Mouse (Mus musculus) G1E-ER4 (cell line): ENCODE results near the gene Csrp1. TPM values are rescaled to one million over a fixed set of nuclear protein-coding genes. Genes with fewer than 3 reads are reported as not detected.

Experiments
- GATA1 ChIP-seq: IDR thresholded peaks from one replicate; pipeline ENCODE4 v1.8.0; 2012; ENCODE audit warnings: low read length, inconsistent platforms
- polyA plus RNA-seq: library from polyadenylated mRNA; stranded (reverse); fragments of >175 nt; gene quantifications from 2 replicates; pipeline ENCODE4 v1.2.3, GENCODE M21; 2012

Gene Csrp1
- 0.17 and 0.29 TPM in 2 replicates for polyA plus RNA-seq

DNA sequence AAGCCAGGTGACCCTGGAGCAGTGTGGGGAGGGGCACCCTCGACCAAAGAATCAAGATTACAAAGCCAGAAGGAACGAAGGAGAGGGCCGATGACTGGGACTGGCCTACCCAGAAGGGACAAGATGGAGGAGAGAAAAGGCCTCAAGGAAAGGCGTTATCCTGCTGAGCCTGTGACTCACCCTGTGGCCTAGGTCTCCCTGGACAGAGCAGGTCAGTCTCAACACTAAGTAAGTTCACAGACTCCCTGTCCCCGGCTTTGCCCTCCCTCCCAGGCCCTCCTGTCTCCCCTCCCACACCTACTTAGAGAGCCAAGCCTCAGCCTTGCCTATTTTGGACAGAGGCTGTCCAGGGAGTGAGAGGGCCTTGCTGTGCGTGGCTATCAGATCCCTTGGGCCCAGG is at the start of gene Csrp1:
Gene Csrp1 (plus strand): TSS at position 79 of the 400 bp plus-strand sequence.
- no peak for TF ChIP-seq GATA1

DNA sequence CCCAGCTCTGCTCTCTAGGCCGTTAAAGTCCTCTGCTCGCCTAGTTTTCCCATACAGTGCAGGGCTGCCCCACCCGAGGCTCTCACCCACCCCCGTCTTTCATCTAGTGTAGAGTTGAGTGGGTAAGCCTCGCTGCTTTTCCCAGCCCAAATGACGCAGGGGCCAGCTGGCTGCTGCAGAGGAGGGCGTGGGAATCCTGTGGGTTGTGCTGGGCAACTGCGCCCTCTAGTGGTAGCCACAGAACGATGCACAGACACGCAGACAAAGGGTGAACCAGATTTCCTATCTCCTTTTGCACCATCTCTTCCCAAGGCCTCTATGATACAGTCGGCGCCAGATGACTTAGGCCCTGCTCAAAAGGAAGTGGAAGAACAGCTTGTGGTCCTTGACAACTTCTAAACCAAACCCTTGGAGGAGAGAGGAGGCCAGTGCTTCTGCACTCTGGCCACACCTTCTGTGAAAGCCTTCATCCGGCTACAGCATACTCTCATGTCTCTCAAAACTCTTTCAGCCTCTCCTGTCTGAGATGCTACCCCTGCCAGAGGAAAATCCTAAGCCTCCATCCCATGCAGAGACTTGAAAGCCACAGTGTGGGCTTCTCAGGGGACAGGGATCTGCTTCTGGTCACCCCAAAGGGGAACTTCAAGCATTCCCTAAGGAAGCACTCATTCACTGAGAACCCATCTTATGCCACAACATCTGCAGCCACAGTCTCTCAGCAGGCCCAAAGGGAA is 49.3 kb upstream of the Csrp1 start:
- TF ChIP-seq GATA1: no peak

DNA sequence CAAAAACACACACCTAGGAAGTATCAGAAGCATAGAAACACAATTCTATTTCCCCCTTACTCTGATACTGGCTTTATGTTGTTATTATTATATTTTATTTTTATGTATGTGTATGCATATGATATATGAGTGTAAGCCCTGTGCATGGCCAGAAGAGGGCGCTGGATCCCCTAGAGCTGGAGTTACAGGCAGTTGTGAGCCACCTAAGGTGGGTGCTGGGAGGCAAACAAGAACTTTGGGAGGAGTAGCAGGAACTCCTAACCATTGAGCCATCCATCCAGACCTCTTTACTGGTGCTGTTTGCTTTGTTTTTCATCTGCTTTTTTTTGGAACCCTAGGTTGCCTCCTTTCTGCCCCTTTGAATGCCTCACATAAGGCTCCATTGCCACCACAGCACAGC is 48.5 kb upstream of the Csrp1 start:
- no peak for TF ChIP-seq GATA1

DNA sequence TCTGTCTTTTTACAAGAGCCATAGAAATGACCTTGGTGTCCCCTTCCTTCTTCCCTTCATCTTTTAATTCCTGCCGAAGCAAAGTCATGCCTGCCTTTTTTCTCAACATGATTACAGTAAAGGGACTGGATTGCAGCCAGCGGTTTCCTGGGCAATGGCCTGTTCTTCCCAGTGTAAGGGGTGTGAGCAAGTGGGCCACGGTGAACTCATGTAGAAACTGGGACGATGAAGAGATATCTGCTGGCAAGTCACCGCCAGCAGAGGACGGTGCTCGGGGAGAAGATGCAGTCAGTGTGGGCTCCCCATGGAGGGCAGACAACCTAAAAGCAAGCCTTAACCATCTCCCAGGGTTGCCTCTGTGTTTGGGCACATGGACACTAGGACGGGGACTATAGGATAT is 47.9 kb upstream of the Csrp1 start:
- TF ChIP-seq GATA1: no peak

DNA sequence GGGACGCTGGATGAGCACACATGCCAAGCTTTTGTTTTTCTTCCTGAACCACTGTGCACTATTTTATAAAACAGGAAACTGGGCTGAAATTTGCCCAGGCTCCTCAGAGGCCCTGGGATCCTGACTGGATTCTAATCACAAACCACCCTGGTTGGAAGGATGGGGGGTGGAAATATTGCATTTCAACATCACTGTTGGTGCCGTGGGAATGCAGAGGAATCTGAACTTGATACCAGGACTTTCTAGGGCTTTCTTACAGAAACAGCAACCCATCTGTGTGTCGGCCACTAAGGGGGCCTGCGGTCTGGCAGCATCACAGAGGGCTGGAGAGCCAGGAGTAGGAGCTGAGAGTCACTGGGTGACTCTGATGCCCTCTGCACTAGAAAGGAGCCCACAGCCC is 47.5 kb upstream of the Csrp1 start:
- TF ChIP-seq GATA1: no peak

DNA sequence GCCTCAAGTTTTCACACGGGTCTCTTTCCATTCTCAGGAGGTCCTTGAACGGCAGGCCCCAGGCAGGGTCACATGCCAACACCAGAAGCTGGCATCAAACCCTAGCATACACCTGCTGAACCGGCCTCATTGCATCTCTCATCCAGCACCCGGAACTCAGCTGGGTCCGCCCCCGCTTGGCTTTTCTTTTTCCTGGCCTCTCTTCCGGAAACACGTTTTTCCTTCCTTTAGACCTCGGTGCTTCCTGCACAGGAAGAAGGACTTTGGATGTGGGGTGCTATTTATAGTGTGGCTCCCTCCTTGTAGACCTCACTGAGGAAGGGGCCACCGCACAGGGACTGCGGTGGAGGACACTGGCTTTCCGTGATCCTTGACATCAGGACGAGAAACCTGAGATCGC is 46.4 kb upstream of the Csrp1 start:
- no peak for TF ChIP-seq GATA1

DNA sequence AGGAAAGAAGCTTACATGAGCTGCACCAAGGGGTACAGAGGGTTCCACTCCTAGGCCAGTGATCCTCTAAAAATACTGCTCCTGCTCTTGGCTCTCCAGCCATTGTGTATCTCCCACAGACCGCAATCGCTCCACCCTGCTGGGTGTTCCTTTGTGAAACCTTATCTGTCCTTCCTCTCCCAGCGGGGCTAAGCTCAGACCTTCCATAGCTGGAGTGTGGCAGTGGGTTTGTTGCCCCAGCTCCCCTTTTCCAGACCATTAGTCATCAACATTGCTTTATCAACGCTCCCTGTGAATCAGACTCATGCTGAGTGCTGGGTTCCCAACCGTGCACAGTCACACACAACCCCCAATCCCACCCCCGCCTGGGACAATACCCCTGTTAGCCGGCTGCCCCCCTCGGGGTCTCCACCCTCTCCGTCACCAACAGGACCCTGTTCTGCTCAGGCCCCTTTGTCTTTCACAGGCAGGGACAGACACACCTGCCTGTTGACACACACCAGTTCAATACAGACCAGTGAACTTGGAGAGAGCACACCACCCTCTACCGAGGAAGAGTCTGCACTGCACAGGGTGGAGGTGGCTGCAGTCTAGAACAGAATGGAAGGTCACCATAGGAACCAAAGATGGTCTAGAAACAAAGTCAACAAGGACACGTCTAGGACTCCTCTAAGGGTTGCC is 44.3 kb upstream of the Csrp1 start:
- TF ChIP-seq GATA1: no peak

DNA sequence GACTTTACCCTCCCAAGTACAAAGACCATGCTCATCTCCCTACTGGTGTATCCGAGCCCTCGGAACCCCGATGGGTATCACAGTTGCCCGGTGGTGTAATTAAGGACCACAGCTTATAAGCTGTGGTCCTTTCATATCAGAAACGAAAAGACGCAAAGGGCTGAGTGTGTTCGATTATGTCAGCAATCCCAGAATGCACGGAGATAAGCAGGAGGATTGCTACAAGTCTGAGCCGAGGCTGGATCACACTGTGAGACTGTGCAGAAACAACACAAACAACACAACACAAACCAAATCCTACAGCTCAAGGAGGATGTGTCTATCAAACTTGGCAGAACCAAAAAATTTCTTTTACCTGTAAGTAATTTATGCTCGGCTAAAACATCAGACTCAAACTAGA is 43.6 kb upstream of the Csrp1 start:
- TF ChIP-seq GATA1: no peak

DNA sequence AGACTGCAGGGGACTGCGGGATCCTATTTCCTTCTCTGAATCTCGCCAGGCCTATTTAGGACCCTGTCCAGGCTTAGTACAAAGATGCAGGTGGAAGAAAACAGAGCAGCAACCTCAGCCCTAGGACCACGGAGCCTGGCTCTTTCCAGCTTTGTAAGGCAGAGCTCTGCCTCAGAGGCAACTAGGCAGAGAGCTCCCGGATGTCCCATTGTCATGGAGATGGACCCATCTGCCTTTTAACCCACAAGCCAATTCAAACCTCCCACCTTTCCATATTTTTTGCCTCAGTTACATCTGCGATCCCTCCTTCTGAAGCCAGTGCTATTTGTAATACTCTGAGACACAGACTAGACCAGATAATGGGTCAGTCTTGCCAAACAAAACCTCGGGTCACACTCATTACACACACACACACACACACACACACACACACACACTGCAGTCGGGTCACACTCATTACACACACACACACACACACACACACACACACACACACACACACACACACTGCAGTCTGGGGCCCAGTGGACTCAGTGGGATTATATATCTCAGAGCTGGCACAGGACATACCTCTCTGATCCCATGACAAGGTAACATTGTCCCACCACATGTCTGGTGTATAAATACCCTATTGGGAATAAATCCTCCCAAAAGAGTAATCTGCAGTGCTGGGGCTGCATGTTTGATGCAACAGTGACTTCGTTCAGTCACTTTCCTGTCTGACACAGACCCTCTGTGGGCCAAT is 42.8 kb upstream of the Csrp1 start:
- TF ChIP-seq GATA1: no peak

DNA sequence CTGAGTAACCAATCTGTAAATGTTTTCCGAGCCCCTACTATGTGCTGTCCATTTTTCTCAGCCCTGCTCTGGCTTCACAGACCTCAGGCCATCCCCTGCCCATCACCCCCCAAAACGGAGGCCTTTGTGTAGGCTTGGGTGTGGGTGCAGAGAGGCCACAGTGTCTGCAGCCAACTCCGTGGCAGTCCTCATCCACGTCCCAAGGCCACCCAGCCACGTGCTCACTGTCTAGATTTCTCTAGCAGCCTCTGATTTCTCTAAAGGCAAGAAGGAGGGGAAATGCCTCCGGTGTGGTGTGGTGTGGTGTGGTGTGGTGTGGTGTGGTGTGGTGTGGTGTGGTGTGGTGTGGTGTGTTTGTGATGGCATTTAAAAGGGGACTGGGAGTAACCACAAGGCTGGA is 41.7 kb upstream of the Csrp1 start:
- no peak for TF ChIP-seq GATA1

DNA sequence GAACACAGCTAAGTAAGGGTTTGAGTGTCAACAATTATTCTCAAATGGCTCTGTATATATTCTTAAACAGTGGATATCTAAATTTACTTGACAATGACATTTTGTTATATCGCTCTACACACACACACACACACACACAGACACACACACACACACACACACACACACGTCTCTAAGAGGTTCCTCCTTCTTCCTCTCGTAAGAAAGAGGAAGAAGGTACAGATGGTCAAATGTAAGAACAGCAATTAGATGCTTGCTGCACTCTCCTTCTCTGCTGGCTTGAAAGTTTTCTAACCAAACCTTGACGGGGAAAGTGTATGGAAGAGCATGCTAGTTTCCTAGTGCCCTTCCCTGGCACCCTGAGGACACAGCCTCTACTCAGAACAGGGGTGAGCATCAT is 39.1 kb upstream of the Csrp1 start:
- no peak for TF ChIP-seq GATA1

DNA sequence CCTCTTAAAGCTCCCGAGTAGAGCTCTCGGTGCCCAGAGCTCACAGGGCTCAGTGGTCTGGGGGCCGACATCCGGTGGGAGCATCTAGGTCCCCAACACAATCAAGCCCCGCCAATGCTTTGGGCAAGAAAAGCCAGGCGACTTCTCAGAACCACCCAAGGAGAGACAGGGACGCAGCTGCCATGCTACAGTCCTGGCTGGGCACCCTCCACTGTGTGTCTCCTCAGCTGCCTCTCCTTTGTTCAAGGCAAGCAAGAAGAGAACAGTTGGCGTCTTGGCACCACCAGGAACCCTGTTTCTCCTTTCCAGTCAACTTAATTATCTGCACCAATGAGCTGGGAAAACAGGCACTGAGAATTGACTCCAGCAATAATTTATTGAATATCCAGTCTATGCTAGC is 38.7 kb upstream of the Csrp1 start:
- no peak for TF ChIP-seq GATA1

DNA sequence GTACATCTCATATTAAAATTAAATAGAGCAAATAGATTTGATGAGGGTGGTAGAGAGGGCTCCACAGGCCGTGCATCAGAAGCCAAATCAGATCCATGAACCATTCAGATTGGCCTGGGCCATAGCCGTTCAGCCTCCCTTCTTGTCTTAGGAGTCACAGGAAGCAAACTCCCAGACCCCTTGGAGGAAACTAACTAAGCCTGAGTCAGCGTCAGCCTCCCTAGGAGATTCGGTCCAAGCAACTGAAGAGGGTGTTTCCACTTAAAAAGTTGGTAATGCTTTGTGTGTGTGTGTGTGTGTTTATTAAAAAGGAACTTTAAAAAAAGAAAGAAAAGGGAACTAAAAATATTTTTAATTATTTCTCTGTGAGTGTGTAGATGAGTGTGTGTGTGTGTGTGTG is 35.0 kb upstream of the Csrp1 start:
- TF ChIP-seq GATA1: no peak

DNA sequence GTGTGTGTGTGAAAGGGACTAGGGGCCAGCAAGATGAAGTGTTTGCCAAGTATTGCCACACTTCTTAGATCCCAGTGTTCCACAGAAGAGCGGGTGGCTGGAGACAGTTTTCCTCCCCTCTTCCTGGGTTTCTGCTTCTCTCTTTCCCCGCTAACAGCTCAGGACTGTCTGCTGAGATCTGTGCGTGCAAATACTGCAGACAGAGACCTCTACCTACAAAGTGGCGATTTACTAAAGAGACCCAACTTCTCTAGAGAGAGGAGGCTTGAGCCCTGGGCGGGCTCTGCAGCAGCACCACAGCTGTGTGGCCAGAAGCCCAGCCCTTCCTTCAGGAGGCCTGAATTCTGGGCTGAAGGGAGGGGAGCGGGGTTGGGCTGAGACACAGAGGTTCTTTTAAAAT is 34.5 kb upstream of the Csrp1 start:
- TF ChIP-seq GATA1: no peak

DNA sequence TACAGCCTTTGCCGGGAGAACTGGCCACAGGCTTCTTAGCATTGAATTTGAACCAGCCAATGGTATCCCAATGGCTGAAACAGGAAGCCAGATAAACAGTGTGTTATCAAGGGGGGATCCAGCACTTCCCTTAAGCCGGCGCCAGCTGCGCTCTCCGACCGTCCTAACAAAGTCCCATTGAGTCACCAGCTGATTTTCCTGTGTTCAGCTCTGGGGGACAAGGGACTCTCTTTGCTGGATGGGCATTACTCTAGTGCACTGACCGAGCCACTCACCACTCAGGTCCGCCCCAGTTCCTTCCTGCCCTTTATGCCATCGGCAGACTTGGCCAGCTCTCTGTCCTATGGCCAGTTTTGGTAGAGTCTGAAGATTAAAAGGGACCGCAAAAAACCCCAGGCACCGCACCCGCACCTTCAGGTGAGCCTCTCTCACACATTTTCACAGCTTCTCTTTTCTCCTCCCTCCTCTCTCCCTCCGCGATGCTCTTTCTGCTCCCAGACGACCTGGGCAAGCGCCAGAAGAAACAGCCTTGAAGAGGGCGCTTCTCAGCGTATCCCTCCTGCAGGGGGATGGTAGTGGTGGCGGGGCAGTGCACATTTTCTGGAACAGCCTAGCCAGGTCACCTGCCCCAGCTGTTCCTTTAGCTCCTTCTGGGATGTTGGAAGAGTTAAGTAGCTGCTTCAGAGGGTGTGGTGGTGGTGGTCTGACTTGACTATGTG is 32.9 kb upstream of the Csrp1 start:
- no peak for TF ChIP-seq GATA1
